Mouse (Mus musculus): ENCODE measurements around the gene Cdc26. TPM values are rescaled to one million over a fixed set of nuclear protein-coding genes. Genes with fewer than 3 reads are reported as not detected.

Cdc26 gene
- polyA plus RNA-seq, 1 experiment = 14.1 TPM

DNA sequence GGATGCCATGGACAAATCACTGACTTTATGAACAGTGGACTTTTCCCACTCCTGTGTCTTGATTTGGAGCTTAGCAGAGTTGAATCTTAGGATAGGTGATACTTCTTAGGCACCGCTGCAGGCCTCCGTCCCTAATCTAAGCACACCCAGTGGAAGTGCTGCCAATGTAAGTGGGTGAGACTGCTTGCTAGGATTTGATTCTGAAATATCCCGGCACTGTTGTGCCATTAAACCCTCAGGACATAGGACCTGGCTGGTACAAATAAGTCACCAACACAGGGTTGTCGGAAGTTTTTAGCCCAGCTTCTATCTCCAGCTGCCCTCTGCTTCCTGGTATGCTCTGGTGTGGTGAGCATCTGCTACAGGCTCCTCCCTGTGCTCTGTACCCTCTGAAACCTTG is 17.4 kb upstream of the Cdc26 start:
- Histone ChIP-seq H3K4me1 (ENCODE audit: control insufficient read depth, insufficient read depth, insufficient read length) (no peaks in the 10 kb centered on the region), H3K36me3 (ENCODE audit: control insufficient read depth, insufficient read depth, low read length) (peaks cover 23% of the 10 kb centered on the region), H3K27me3 (ENCODE audit: control insufficient read depth, insufficient read depth, low read length) (no peaks in the 10 kb centered on the region), H3K4me3 (ENCODE audit: extremely low read depth, insufficient read depth, insufficient read length) (no peak overlapping the region), H3K27ac (ENCODE audit: insufficient read depth, low read length) (no peak overlapping the region)
- WGBS = 93% methylated on average over 4 of the region's 4 CpGs
- DNase-seq (ENCODE audit: low read depth in 1 of 2, low spot score in 2 of 2) = no peak
- no peak for TF ChIP-seq CTCF (IDR thresholded peaks at IDR 0.05; ENCODE audit: extremely low read depth, insufficient read depth, insufficient read length, insufficient replicate concordance)

DNA sequence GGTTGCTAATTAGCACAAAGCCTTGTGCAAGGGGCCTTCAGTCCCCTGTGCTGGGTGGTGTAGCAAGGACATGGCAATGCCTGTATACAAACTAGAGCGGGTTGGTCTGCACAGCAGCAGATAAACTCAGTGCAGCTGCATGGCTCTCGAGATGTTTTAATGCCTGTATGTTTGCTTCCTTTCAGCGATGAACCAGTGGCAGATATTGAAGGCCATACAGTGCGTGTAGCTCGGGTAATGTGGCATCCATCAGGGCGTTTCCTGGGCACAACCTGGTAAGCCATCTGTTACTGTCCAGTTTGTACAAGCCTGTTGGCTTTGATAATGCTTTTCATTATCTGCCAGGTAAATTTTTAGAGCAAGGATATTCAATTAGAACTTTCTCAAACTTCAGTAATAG is 10.6 kb upstream of the Cdc26 start:
- no peak for DNase-seq (ENCODE audit: low read depth in 1 of 2, low spot score in 2 of 2)
- 92% methylated on average over 6 of the region's 6 CpGs for WGBS
- peaks cover 73% of the 10 kb centered on the region for H3K36me3 ChIP-seq (ENCODE audit: control insufficient read depth, insufficient read depth, low read length)

DNA sequence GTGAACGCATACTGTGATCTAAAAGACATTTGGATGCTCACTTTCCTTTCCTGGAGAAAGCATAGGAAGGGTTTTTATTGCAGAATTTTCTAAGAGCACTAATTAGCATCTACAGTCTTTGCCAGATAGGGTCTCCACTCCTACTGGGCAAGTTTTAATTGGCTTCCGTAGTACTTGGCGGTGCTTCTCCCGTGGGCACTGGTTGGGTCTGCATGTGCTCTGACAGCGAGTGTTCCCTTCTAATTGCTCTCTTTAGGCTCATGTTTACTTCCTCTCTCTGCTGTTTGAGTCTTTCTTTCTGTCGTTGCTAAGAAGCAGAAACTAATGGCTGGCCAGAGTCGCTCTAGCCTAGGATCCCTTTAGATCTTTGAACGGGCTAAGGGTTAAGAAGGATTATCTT is 10.0 kb upstream of the Cdc26 start:
- peaks cover 70% of the 10 kb centered on the region for H3K36me3 ChIP-seq (ENCODE audit: control insufficient read depth, insufficient read depth, low read length)
- no peaks in the 10 kb centered on the region for H3K27me3 ChIP-seq (ENCODE audit: control insufficient read depth, insufficient read depth, low read length)
- H3K27ac ChIP-seq (ENCODE audit: insufficient read depth, low read length) = no peak overlapping the region
- no peak for DNase-seq (ENCODE audit: low read depth in 1 of 2, low spot score in 2 of 2)
- no peaks in the 10 kb centered on the region for H3K4me1 ChIP-seq (ENCODE audit: control insufficient read depth, insufficient read depth, insufficient read length)
- 90% methylated on average over 8 of the region's 8 CpGs for WGBS
- no peak overlapping the region for H3K4me3 ChIP-seq (ENCODE audit: extremely low read depth, insufficient read depth, insufficient read length)
- TF ChIP-seq POLR2A (IDR thresholded peaks at IDR 0.05; ENCODE audit: low read depth, low read length) = no peak
- TF ChIP-seq CTCF (IDR thresholded peaks at IDR 0.05; ENCODE audit: extremely low read depth, insufficient read depth, insufficient read length, insufficient replicate concordance) = no peak

More for the DNA sequence above, 10.6 kb upstream of the Cdc26 start:
- no peaks in the 10 kb centered on the region for H3K27me3 ChIP-seq (ENCODE audit: control insufficient read depth, insufficient read depth, low read length)
- no peaks in the 10 kb centered on the region for H3K4me1 ChIP-seq (ENCODE audit: control insufficient read depth, insufficient read depth, insufficient read length)
- no peak overlapping the region for H3K4me3 ChIP-seq (ENCODE audit: extremely low read depth, insufficient read depth, insufficient read length)
- no peak overlapping the region for H3K27ac ChIP-seq (ENCODE audit: insufficient read depth, low read length)
- no peak for TF ChIP-seq CTCF (IDR thresholded peaks at IDR 0.05; ENCODE audit: extremely low read depth, insufficient read depth, insufficient read length, insufficient replicate concordance)
- TF ChIP-seq POLR2A (IDR thresholded peaks at IDR 0.05; ENCODE audit: low read depth, low read length) = no peak

DNA sequence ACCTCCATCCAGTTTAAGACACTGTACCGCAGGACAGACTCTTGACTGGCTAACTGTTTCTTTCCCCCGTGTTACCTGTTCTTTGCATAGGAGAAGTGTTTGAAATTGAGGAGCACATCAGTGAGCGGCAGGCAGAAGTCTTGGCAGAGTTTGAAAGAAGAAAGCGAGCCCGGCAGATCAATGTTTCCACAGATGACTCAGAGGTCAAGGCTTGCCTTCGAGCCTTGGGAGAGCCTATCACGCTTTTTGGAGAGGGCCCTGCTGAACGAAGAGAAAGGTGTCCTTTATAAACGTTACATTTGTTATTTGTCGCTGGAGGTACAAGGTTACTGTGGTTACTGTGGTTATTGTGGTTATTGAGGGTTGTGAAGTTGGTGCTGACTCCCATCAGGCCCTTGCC is 3.2 kb upstream of the Cdc26 start:
- Histone ChIP-seq H3K27me3 (ENCODE audit: control insufficient read depth, insufficient read depth, low read length) (no peaks in the 10 kb centered on the region), H3K36me3 (ENCODE audit: control insufficient read depth, insufficient read depth, low read length) (peaks cover 24% of the 10 kb centered on the region), H3K27ac (ENCODE audit: insufficient read depth, low read length) (no peak overlapping the region), H3K4me3 (ENCODE audit: extremely low read depth, insufficient read depth, insufficient read length) (no peak overlapping the region), H3K4me1 (ENCODE audit: control insufficient read depth, insufficient read depth, insufficient read length) (peaks cover 2% of the 10 kb centered on the region)
- TF ChIP-seq CTCF (IDR thresholded peaks at IDR 0.05; ENCODE audit: extremely low read depth, insufficient read depth, insufficient read length, insufficient replicate concordance) (no peak), POLR2A (IDR thresholded peaks at IDR 0.05; ENCODE audit: low read depth, low read length) (no peak)
- 70% methylated on average over 10 of the region's 10 CpGs for WGBS
- no peak for DNase-seq (ENCODE audit: low read depth in 1 of 2, low spot score in 2 of 2)

DNA sequence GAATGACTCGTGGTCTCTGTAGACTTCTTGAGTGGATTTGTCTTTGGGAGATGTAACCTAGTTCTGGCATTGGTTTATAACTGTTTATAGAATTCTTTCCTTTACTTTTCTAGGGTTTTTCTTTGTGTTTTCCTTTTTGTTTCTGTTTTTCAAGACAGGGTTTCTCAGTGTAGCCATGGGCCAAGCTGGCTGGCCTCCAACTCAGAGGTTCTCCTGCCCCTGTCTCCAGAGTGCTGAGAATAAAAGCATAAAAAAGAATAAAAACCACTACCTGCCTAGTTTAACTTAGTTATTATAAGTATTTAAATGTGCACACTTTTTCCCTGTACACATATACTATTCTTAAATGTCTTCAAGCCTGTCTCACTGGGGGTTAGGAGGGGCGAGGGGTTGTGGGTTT is 1.9 kb upstream of the Cdc26 start:
- 90% methylated on average over 2 of the region's 2 CpGs for WGBS
- no peak overlapping the region for H3K4me3 ChIP-seq (ENCODE audit: extremely low read depth, insufficient read depth, insufficient read length)
- H3K36me3 ChIP-seq (ENCODE audit: control insufficient read depth, insufficient read depth, low read length) = peaks cover 13% of the 10 kb centered on the region
- H3K27me3 ChIP-seq (ENCODE audit: control insufficient read depth, insufficient read depth, low read length) = no peaks in the 10 kb centered on the region
- no peak for DNase-seq (ENCODE audit: low read depth in 1 of 2, low spot score in 2 of 2)
- peaks cover 2% of the 10 kb centered on the region for H3K4me1 ChIP-seq (ENCODE audit: control insufficient read depth, insufficient read depth, insufficient read length)
- no peak for TF ChIP-seq POLR2A (IDR thresholded peaks at IDR 0.05; ENCODE audit: low read depth, low read length)
- no peak for TF ChIP-seq CTCF (IDR thresholded peaks at IDR 0.05; ENCODE audit: extremely low read depth, insufficient read depth, insufficient read length, insufficient replicate concordance)
- H3K27ac ChIP-seq (ENCODE audit: insufficient read depth, low read length) = no peak overlapping the region

DNA sequence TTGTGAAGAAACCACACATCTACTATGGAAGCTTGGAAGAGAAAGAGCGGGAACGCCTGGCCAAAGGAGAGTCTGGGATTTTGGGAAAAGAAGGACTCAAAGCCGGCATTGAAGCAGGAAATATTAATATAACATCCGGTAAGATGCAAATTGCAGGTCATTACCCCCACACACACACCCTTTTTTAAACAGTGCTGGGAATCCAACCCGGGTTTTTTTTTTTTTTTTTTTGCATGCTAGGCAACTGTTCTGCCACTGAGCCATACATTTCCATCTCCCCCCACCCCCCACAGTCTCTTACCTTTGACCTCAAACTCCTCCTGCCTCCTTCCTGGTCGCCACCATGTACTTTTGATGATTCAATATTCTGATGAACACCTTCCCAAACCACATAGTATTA is 1.2 kb upstream of the Cdc26 start:
- peak overlapping the region; percentile 80; the same call in 1 of the 2 replicates for H3K4me3 ChIP-seq (ENCODE audit: extremely low read depth, insufficient read depth, insufficient read length)
- H3K36me3 ChIP-seq (ENCODE audit: control insufficient read depth, insufficient read depth, low read length) = peaks cover 7% of the 10 kb centered on the region
- H3K27me3 ChIP-seq (ENCODE audit: control insufficient read depth, insufficient read depth, low read length) = no peaks in the 10 kb centered on the region
- H3K4me1 ChIP-seq (ENCODE audit: control insufficient read depth, insufficient read depth, insufficient read length) = peaks cover 2% of the 10 kb centered on the region
- DNase-seq (ENCODE audit: low read depth in 1 of 2, low spot score in 2 of 2) = no peak
- H3K27ac ChIP-seq (ENCODE audit: insufficient read depth, low read length) = no peak overlapping the region
- TF ChIP-seq CTCF (IDR thresholded peaks at IDR 0.05; ENCODE audit: extremely low read depth, insufficient read depth, insufficient read length, insufficient replicate concordance) (no peak), POLR2A (IDR thresholded peaks at IDR 0.05; ENCODE audit: low read depth, low read length) (no peak)
- WGBS = 31% methylated on average over 6 of the region's 6 CpGs

DNA sequence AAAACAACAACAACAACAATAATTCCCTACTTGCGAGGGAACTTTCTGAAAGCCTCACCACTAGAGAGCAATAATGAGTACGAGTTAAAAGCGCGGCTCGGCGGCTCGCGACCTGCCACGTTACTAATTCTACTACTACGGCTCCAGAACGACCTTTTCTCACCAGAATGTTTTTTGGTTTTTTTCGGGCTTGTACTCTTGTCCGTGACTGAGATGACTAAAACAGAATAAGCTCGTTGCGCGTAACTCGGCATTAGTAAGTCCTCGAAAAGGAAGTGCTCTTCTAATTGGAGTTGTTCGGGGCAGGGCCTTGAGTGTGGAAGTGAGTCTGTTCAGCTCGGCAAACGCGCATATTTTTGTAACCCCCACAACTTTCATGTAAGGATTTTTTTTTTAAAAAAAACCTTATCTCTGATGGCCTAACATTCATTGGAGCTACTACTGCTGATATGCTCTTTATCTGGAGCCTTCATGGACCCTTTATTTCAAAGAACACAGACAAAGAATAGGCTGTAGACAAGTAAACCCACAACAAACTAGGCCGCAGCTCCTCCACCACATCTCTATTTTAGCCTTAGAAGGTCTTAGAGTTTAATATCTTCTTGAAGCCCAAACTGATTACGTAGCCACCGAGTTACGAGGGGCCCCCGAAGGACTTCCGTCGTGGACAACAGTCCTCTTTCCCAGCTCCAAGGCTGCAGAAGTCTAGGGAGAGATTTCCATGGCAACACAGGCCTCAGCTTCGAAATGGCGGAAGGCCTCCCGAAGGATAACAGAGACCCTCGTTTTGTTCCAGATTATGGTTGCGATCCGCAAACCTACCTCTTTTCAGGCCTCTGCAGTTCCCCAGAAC is 486 bp downstream of the Cdc26 start:
- Histone ChIP-seq H3K36me3 (ENCODE audit: control insufficient read depth, insufficient read depth, low read length) (peaks cover 4% of the 10 kb centered on the region), H3K4me1 (ENCODE audit: control insufficient read depth, insufficient read depth, insufficient read length) (peaks cover 2% of the 10 kb centered on the region), H3K27me3 (ENCODE audit: control insufficient read depth, insufficient read depth, low read length) (no peaks in the 10 kb centered on the region), H3K4me3 (ENCODE audit: extremely low read depth, insufficient read depth, insufficient read length) (peak overlapping the region; percentile 78), H3K27ac (ENCODE audit: insufficient read depth, low read length) (peak overlapping the region; percentile 61)
- peak; percentile 29 to 56 for DNase-seq (ENCODE audit: low read depth in 1 of 2, low spot score in 2 of 2)
- WGBS = under 1% methylated on average over 35 of the region's 35 CpGs
- peak; percentile 51 for TF ChIP-seq CTCF (IDR thresholded peaks at IDR 0.05; ENCODE audit: extremely low read depth, insufficient read depth, insufficient read length, insufficient replicate concordance)
- no peak for TF ChIP-seq POLR2A (IDR thresholded peaks at IDR 0.05; ENCODE audit: low read depth, low read length)
